ENCODE assay signal across 21 mouse cellular contexts in the genomic region with DNA sequence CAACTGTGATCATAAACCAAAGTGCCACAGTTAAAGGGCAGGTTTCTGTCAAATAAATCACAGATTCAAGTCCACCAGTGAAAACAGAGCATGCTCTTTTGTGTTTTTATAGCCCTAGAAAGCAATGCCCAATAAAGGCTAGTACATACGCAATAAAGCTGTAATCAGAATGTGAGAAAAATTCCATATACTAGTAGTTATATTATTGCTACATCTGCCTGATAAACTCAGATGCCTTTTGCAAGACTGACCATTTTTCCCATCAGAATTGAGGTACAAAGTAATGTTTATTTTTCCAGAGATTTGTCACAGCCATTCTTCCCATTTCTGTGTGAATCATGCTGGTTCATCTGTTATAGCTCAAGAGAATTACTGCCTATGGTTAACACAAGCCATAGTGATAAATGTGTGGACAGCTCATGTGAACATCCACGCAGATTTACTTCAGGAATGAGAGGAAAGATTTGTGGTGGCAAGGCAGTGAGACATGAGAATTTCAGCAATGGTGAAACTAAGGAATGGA.
"Had no signal": no experiment of that assay in that cellular context is flagged by ENCODE, and none has a peak within 500 bp of the region (broad histone marks: within the 10 kb centered on the region; RNA-seq: fewer than 3 reads in every experiment).

No protein-coding gene starts in this region.

- H3K4me2 ChIP-seq: limb, embryonic 12.5 days; limb, embryonic 15.5 days; liver, embryonic 11.5 days; lung, embryonic 14.5 days; midbrain, embryonic 12.5 days; midbrain, embryonic 15.5 days; neural tube, embryonic 13.5 days; stomach, embryonic 15.5 days had no signal

- H3K9me3 ChIP-seq: limb, embryonic 12.5 days; limb, embryonic 15.5 days; midbrain, embryonic 12.5 days; midbrain, embryonic 15.5 days; neural tube, embryonic 13.5 days; stomach, embryonic 15.5 days had no signal

- H3K36me3 ChIP-seq: limb, embryonic 12.5 days; limb, embryonic 15.5 days; midbrain, embryonic 12.5 days; midbrain, embryonic 15.5 days; neural tube, embryonic 13.5 days; stomach, embryonic 15.5 days had no signal

- H3K27ac ChIP-seq: left cerebral cortex, adult 2 months; limb, embryonic 12.5 days; limb, embryonic 15.5 days; liver, embryonic 14.5 days; macrophage; midbrain, embryonic 12.5 days; midbrain, embryonic 15.5 days; neural tube, embryonic 13.5 days; stomach, embryonic 15.5 days had no signal

- H3K4me3 ChIP-seq: left cerebral cortex, adult 2 months; limb, embryonic 12.5 days; limb, embryonic 15.5 days; midbrain, embryonic 12.5 days; midbrain, embryonic 15.5 days; neural tube, embryonic 13.5 days; stomach, embryonic 15.5 days had no signal

- H3K9ac ChIP-seq: limb, embryonic 12.5 days; limb, embryonic 15.5 days; liver, embryonic 14.5 days; liver, postnatal 0 days; lung, embryonic 14.5 days; midbrain, embryonic 12.5 days; midbrain, embryonic 15.5 days; neural tube, embryonic 13.5 days; stomach, embryonic 15.5 days had no signal

- H3K4me1 ChIP-seq: limb, embryonic 15.5 days; midbrain, embryonic 12.5 days; midbrain, embryonic 15.5 days; stomach, embryonic 15.5 days had no signal

- DNase-seq: kidney, postnatal 10 days; kidney, postnatal 36 days; layer of hippocampus, postnatal 36 days; left cerebral cortex, postnatal 4 days; liver, postnatal 0 days; lung, embryonic 14.5 days; retina, postnatal 1 day; right cerebral cortex, postnatal 25 days; spleen, adult 18-20 months; thymus, postnatal 25 days had no signal

- ATAC-seq: liver, postnatal 0 days; lung, postnatal 0 days; midbrain, embryonic 15.5 days had no signal

- H3K27me3 ChIP-seq: limb, embryonic 12.5 days; limb, embryonic 15.5 days; midbrain, embryonic 12.5 days; midbrain, embryonic 15.5 days; neural tube, embryonic 13.5 days; stomach, embryonic 15.5 days had no signal
